Mouse (Mus musculus) megakaryocyte, embryonic 14.5 days (primary cell): Measurements from ENCODE around the gene Aspscr1. TPM values are rescaled to one million over a fixed set of nuclear protein-coding genes. Genes with fewer than 3 reads are reported as not detected.

Experiments used
- H3K27me3 ChIP-seq: replicated peaks from 2 replicates; pipeline ENCODE3; 2012; ENCODE audit warnings: inconsistent platforms
- H3K36me3 ChIP-seq: replicated peaks from 2 replicates; pipeline ENCODE3; 2012; ENCODE audit warnings: low read length, inconsistent platforms, mixed read lengths
- H3K4me1 ChIP-seq: 2 replicates; pipeline ENCODE4 v1.6.1; 2012; ENCODE audit warnings: inconsistent platforms
- H3K4me3 ChIP-seq: replicated peaks from 2 replicates; pipeline ENCODE3; 2012; ENCODE audit warnings: moderate library complexity, mild to moderate bottlenecking, inconsistent platforms
- H3K9me3 ChIP-seq: 2 replicates; pipeline ENCODE4 v1.6.1; 2012; ENCODE audit warnings: inconsistent platforms
- FLI1 ChIP-seq: IDR thresholded peaks from 2 replicates; pipeline ENCODE4 v1.6.1; 2012; ENCODE audit warnings: low read length, inconsistent platforms, mixed read lengths
- GATA1 ChIP-seq: IDR thresholded peaks from 3 replicates; pipeline ENCODE4 v1.6.1; 2012; ENCODE audit warnings: mixed read lengths, low read length, inconsistent platforms, borderline replicate concordance
- polyA plus RNA-seq: library from polyadenylated mRNA; stranded (reverse); fragments of >175 nt; gene quantifications from 2 replicates; pipeline ENCODE4 v1.2.3, GENCODE M21; 2012; ENCODE audit warnings: low replicate concordance; ENCODE audit not compliant: insufficient read depth

Aspscr1 gene
- polyA plus RNA-seq, 1 experiment, result 458 TPM

DNA sequence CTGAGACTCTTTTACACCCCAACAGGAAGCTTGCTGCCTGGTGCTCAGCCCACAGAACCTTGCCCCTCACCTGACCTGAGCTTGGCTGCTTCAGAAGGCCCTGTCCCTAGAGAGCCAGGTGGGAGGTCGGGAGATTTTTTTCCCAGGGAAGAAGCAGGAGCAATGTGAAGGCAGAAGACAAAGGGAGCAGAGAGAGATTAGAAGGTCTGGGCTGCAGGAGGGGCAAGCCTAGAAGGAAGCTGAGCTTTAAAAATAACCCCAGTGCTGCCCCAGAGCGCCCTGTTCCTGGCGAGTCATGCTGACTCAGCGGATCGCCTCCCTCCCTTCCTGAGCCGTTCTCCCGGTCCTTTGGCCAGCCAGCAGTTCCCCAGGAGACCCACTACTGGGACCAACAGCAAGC is 42.9 kb upstream of the Aspscr1 start:
- peaks cover 38% of the 10 kb centered on the region for H3K36me3 ChIP-seq

DNA sequence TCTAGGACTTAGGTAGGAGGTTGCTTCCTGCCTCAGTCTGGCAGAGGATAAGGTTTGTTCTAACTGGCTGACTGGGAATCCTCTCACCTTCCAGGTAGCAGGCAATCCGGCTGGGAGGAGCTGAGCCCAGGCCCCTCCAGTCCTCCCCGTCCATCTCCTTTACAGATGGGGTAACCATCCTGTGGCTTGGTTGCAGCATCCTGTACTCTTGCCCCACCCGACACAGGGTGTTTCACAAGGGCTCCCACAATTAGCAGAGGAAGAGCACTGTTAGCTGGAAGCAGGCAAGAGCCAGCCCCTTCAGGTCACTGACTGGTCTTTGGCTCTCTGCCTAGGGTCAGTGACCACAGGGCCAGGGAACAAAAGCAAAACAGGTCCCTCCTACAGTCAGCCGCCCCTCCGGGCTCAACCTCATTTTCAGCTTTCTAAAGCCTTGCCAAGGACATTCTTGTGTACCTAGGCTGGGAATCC is 42.3 kb upstream of the Aspscr1 start:
- H3K9me3 ChIP-seq, result no peaks in the 10 kb centered on the region
- H3K4me3 ChIP-seq, result peak overlapping the region; percentile 93
- TF ChIP-seq GATA1, result no peak
- no peak for TF ChIP-seq FLI1
- H3K4me1 ChIP-seq, result peaks cover 80% of the 10 kb centered on the region
- H3K36me3 ChIP-seq, result peaks cover 34% of the 10 kb centered on the region
- no peaks in the 10 kb centered on the region for H3K27me3 ChIP-seq

More for the DNA sequence above, 42.9 kb upstream of the Aspscr1 start:
- Histone ChIP-seq H3K9me3 (no peaks in the 10 kb centered on the region), H3K27me3 (no peaks in the 10 kb centered on the region), H3K4me3 (peak overlapping the region; percentile 93), H3K4me1 (peaks cover 81% of the 10 kb centered on the region)
- TF ChIP-seq FLI1 (no peak), GATA1 (no peak)

- Histone ChIP-seq H3K4me1 (peaks cover 78% of the 10 kb centered on the region), H3K27me3 (no peaks in the 10 kb centered on the region), H3K4me3 (peak overlapping the region; percentile 93), H3K36me3 (peaks cover 33% of the 10 kb centered on the region), H3K9me3 (no peaks in the 10 kb centered on the region)
- no peak for TF ChIP-seq FLI1
- TF ChIP-seq GATA1, result no peak
Measured at GRCm38 (mm10) chr11:120630881-120631725, 41.7 kb upstream of the Aspscr1 start.

GRCm38 (mm10) chr11:120631726-120632448 is 40.9 kb upstream of the Aspscr1 start:
- peaks cover 28% of the 10 kb centered on the region for H3K36me3 ChIP-seq
- TF ChIP-seq GATA1 (no peak), FLI1 (no peak)
- peak overlapping the region; percentile 93 for H3K4me3 ChIP-seq
- H3K4me1 ChIP-seq, result peaks cover 78% of the 10 kb centered on the region
- no peaks in the 10 kb centered on the region for H3K9me3 ChIP-seq
- H3K27me3 ChIP-seq, result no peaks in the 10 kb centered on the region

DNA sequence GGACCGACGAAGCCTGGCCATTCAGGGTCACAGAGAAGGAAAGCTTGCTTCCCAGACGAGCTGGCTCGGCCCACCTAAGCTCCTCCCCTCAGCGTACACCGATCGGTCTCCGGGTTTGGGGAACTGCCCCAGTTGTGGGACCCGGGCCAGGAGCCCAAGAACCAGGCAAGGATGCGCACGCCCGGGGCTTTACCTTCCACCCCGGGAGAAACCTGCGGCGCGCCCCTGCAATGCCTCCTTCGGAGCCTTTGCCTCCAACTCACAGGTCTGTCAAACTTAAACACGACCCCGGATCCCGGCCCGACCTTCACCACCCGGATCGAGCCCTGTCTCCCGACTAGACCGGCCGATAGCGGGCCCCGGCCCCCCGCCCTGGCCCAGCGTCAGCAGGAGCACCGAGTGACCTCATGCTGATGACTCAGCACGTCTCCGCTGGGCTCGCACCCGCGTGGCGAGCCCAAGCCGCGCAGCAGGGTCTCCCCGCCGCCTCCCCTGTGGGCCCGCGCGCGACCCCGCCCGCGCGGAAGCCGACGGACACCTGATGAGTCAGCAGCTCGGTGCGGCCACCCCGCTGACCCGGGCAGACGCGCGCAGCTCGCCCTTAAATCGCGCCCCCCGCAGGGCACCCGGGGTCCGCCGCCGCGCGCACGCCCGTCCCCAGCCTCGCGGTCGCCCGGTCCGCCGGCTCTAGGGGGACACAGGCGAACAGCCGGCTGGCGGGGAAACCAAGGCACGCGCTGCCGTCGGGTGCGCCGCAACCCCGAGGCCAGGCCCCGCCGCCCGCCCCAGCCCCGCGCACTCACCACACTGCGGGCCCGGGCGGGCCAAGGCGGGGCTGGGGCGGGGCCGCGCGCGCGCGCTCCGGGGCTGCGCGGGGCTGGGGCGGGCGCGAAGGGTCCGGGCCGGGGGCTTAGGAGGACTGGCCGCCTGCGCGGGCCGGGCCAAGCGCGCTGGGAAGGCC is 39.9 kb upstream of the Aspscr1 start:
- peaks cover 26% of the 10 kb centered on the region for H3K36me3 ChIP-seq
- H3K27me3 ChIP-seq, result no peaks in the 10 kb centered on the region
- TF ChIP-seq FLI1, result no peak
- no peak for TF ChIP-seq GATA1
- H3K9me3 ChIP-seq, result no peaks in the 10 kb centered on the region
- peak overlapping the region; percentile 93 for H3K4me3 ChIP-seq
- H3K4me1 ChIP-seq, result peaks cover 76% of the 10 kb centered on the region

DNA sequence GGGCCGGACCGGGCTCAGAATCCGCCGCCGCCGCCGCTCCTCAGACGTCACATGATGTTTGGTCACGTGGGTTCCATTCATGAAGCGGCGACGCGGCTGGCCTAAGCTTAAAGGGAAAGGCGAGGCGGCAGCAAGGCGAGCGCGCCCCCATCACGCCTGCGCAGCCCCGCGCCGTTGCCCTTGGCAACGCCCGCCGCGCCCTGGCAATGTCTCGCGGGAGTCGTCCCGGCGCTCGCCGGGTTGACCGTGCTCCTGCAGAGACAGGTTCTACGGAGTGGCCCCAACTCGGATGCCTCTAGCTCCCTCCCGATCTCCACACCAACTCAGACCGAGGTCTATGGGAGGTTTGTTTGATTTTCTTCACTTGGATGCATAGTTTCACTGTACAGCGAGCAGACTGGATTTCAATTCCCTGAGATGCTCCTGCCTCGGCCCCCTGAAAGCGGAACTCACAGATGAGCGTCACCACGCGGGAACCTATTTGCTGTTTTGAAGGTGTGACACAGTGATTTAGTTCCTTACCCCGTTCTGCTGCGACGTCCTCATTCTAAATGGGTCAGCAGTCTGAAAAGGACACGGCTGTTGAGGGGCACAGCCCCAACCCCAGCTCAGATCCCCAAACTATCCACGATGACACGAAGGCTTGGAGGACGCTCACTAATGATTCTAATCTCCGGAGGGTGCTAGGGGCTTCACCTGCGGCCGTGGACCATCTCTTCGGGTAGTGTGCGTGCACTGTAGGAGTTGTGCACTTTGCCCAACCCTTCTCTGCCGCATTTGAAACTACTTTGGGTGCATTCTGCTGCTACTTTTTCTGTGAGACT is 39.0 kb upstream of the Aspscr1 start, which contains the start of gene Mafg:
TSS of gene Mafg (minus strand) at position 81 of the 824 bp plus-strand sequence.
- Histone ChIP-seq H3K4me1 (peaks cover 69% of the 10 kb centered on the region), H3K27me3 (no peaks in the 10 kb centered on the region)

DNA sequence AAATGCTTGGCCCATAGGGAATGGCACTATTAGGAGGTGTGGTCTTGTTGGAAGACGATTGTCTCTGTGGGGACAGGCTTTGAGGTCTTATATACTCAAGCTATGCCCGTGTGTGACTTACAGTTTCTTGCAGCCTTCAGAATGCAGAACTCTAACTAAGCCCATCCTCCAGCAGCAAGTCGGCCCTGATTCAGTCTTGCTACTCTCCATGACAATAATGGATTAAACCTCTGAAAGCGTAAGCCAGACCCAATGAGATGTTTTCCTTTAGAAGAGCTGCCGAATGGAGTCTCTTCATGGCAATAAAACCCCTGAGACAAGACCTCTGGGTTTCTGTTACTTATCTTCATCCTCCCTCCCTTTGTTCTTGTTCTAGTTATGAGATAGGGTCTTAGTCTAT is 38.0 kb upstream of the Aspscr1 start:
- Histone ChIP-seq H3K4me1 (peaks cover 58% of the 10 kb centered on the region), H3K4me3 (no peak overlapping the region), H3K9me3 (no peaks in the 10 kb centered on the region), H3K27me3 (no peaks in the 10 kb centered on the region), H3K36me3 (peaks cover 21% of the 10 kb centered on the region)
- TF ChIP-seq FLI1 (no peak), GATA1 (no peak)

More for the DNA sequence above, 39.0 kb upstream of the Aspscr1 start, which contains the start of gene Mafg:
- H3K4me3 ChIP-seq, result peak within 1 kb of the TSS; percentile 93
- TF ChIP-seq GATA1 (no peak), FLI1 (no peak)
- peaks cover 23% of the 10 kb centered on the region for H3K36me3 ChIP-seq
- no peaks in the 10 kb centered on the region for H3K9me3 ChIP-seq

DNA sequence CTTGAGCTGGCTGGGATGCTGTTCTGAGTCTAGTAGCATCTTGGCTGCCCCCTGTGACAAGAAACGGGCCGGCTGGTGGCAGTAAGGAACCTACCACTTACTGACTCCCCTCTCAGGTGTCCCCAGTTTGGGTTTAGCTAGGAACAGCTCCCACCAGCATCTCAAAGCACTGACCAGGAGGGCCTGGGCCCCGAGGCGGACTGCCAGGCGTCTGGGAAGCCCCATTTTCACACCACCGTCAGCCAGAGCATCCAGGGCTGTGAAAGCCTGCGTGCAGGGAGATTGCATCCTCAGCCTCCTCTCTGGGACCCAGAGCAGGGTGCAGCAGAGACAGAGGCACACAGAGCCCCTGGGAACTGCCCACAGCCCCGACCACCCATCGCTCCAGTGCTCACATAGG is 31.5 kb upstream of the Aspscr1 start:
- Histone ChIP-seq H3K36me3 (peaks cover 28% of the 10 kb centered on the region), H3K9me3 (no peaks in the 10 kb centered on the region), H3K4me1 (peaks cover 47% of the 10 kb centered on the region), H3K27me3 (peaks cover 6% of the 10 kb centered on the region), H3K4me3 (peak overlapping the region; percentile 5)
- no peak for TF ChIP-seq GATA1
- no peak for TF ChIP-seq FLI1
